Mouse (Mus musculus): ENCODE results near the gene Brk1. TPM values are rescaled to one million over a fixed set of nuclear protein-coding genes. Genes with fewer than 3 reads are reported as not detected.

The Brk1 gene
- polyA plus RNA-seq, 1 experiment from 2014 or later, result 201 TPM

GRCm38 (mm10) chr6:113658226-113658625 lies 53.7 kb downstream of the Brk1 start:
- H3K27ac ChIP-seq (replicated peaks), result peak overlapping the region; percentile 8; the same call in 1 of the 2 replicates
- 50% methylated on average over 3 of the region's 3 CpGs for WGBS
- ATAC-seq (ENCODE audit: low FRiP score, low TSS enrichment), result no peak

GRCm38 (mm10) chr6:113659648-113660491 lies 55.3 kb downstream of the Brk1 start:
- H3K9me3 ChIP-seq (ENCODE audit: control insufficient read depth, low read length), result no peaks in the 10 kb centered on the region
- TF ChIP-seq CTCF (IDR thresholded peaks at IDR 0.05; ENCODE audit: low read depth), result no peak
- no peak for TF ChIP-seq EP300 (optimal IDR thresholded peaks at IDR 0.05)
- no peaks in the 10 kb centered on the region for H3K27me3 ChIP-seq (ENCODE audit: control insufficient read depth, insufficient read depth, low read length)
- WGBS, result 53% methylated on average over 8 of the region's 8 CpGs
- H3K36me3 ChIP-seq (ENCODE audit: control insufficient read depth, insufficient read depth, low read length), result no peaks in the 10 kb centered on the region
- no peak overlapping the region for H3K4me3 ChIP-seq (ENCODE audit: low read depth, low read length)
- no peak overlapping the region for H3K4me2 ChIP-seq (replicated peaks; ENCODE audit: low read depth)
- DNase-seq (ENCODE audit: low spot score), result no peak
- no peaks in the 10 kb centered on the region for H3K4me1 ChIP-seq (replicated peaks; ENCODE audit: control insufficient read depth, insufficient read depth)
- H3K27ac ChIP-seq (replicated peaks), result peak overlapping the region; percentile 35; the same call in 1 of the 2 replicates
- no peak for ATAC-seq (ENCODE audit: low FRiP score, low TSS enrichment)
- no peak overlapping the region for H3K9ac ChIP-seq (ENCODE audit: low read length)

More at GRCm38 (mm10) chr6:113658226-113658625, 53.7 kb downstream of the Brk1 start:
- no peak overlapping the region for H3K4me2 ChIP-seq (replicated peaks; ENCODE audit: low read depth)
- no peaks in the 10 kb centered on the region for H3K27me3 ChIP-seq (ENCODE audit: control insufficient read depth, insufficient read depth, low read length)
- no peak for DNase-seq (ENCODE audit: low spot score)
- H3K9me3 ChIP-seq (ENCODE audit: control insufficient read depth, low read length), result no peaks in the 10 kb centered on the region
- TF ChIP-seq CTCF (IDR thresholded peaks at IDR 0.05; ENCODE audit: low read depth) (no peak), EP300 (optimal IDR thresholded peaks at IDR 0.05) (no peak)
- no peak overlapping the region for H3K9ac ChIP-seq (ENCODE audit: low read length)
- no peaks in the 10 kb centered on the region for H3K36me3 ChIP-seq (ENCODE audit: control insufficient read depth, insufficient read depth, low read length)
- no peak overlapping the region for H3K4me3 ChIP-seq (ENCODE audit: low read depth, low read length)
- no peaks in the 10 kb centered on the region for H3K4me1 ChIP-seq (replicated peaks; ENCODE audit: control insufficient read depth, insufficient read depth)

- TF ChIP-seq CTCF (IDR thresholded peaks at IDR 0.05; ENCODE audit: low read depth), result no peak
- no peak for TF ChIP-seq EP300 (optimal IDR thresholded peaks at IDR 0.05)
- H3K9me3 ChIP-seq (ENCODE audit: control insufficient read depth, low read length), result no peaks in the 10 kb centered on the region
- no peaks in the 10 kb centered on the region for H3K4me1 ChIP-seq (replicated peaks; ENCODE audit: control insufficient read depth, insufficient read depth)
- no peak overlapping the region for H3K9ac ChIP-seq (ENCODE audit: low read length)
- ATAC-seq (ENCODE audit: low FRiP score, low TSS enrichment) (no peak), DNase-seq (ENCODE audit: low spot score) (no peak)
- peak overlapping the region; percentile 63 for H3K27ac ChIP-seq (replicated peaks)
- no peaks in the 10 kb centered on the region for H3K36me3 ChIP-seq (ENCODE audit: control insufficient read depth, insufficient read depth, low read length)
- no peak overlapping the region for H3K4me2 ChIP-seq (replicated peaks; ENCODE audit: low read depth)
- no peak overlapping the region for H3K4me3 ChIP-seq (ENCODE audit: low read depth, low read length)
- no peaks in the 10 kb centered on the region for H3K27me3 ChIP-seq (ENCODE audit: control insufficient read depth, insufficient read depth, low read length)
- WGBS, result 58% methylated on average over 14 of the region's 14 CpGs
These were observed 56.1 kb downstream of the Brk1 start for GRCm38 (mm10) chr6:113660492-113661352.

- DNase-seq (ENCODE audit: low spot score), result peak; percentile 63
- no peak overlapping the region for H3K4me3 ChIP-seq (ENCODE audit: low read depth, low read length)
- no peak for TF ChIP-seq EP300 (optimal IDR thresholded peaks at IDR 0.05)
- TF ChIP-seq CTCF (IDR thresholded peaks at IDR 0.05; ENCODE audit: low read depth), result no peak
- H3K36me3 ChIP-seq (ENCODE audit: control insufficient read depth, insufficient read depth, low read length), result no peaks in the 10 kb centered on the region
- H3K9ac ChIP-seq (ENCODE audit: low read length), result no peak overlapping the region
- no peaks in the 10 kb centered on the region for H3K9me3 ChIP-seq (ENCODE audit: control insufficient read depth, low read length)
- H3K27ac ChIP-seq (replicated peaks), result peak overlapping the region; percentile 63
- ATAC-seq (ENCODE audit: low FRiP score, low TSS enrichment), result peak; percentile 58
- H3K27me3 ChIP-seq (ENCODE audit: control insufficient read depth, insufficient read depth, low read length), result no peaks in the 10 kb centered on the region
- no peak overlapping the region for H3K4me2 ChIP-seq (replicated peaks; ENCODE audit: low read depth)
- WGBS, result 45% methylated on average over 12 of the region's 12 CpGs
- H3K4me1 ChIP-seq (replicated peaks; ENCODE audit: control insufficient read depth, insufficient read depth), result no peaks in the 10 kb centered on the region
These were observed 57.0 kb downstream of the Brk1 start for GRCm38 (mm10) chr6:113661353-113662241.

GRCm38 (mm10) chr6:113662964-113663700 lies 58.6 kb downstream of the Brk1 start:
- no peak overlapping the region for H3K27ac ChIP-seq (replicated peaks)
- no peak for DNase-seq (ENCODE audit: low spot score)
- WGBS, result 90% methylated on average over 8 of the region's 8 CpGs

More at GRCm38 (mm10) chr6:113662964-113663700, 58.6 kb downstream of the Brk1 start:
- H3K9me3 ChIP-seq (ENCODE audit: control insufficient read depth, low read length), result no peaks in the 10 kb centered on the region
- no peak for ATAC-seq (ENCODE audit: low FRiP score, low TSS enrichment)
- H3K4me3 ChIP-seq (ENCODE audit: low read depth, low read length), result no peak overlapping the region
- H3K27me3 ChIP-seq (ENCODE audit: control insufficient read depth, insufficient read depth, low read length), result no peaks in the 10 kb centered on the region
- H3K4me1 ChIP-seq (replicated peaks; ENCODE audit: control insufficient read depth, insufficient read depth), result no peaks in the 10 kb centered on the region
- H3K36me3 ChIP-seq (ENCODE audit: control insufficient read depth, insufficient read depth, low read length), result no peaks in the 10 kb centered on the region
- no peak overlapping the region for H3K4me2 ChIP-seq (replicated peaks; ENCODE audit: low read depth)
- peak; percentile 45 for TF ChIP-seq CTCF (IDR thresholded peaks at IDR 0.05; ENCODE audit: low read depth)
- no peak for TF ChIP-seq EP300 (optimal IDR thresholded peaks at IDR 0.05)
- no peak overlapping the region for H3K9ac ChIP-seq (ENCODE audit: low read length)
